Mouse (Mus musculus) small intestine, adult 2 months (tissue): ENCODE results near the gene Zfp995. TPM values are rescaled to one million over a fixed set of nuclear protein-coding genes. Genes with fewer than 3 reads are reported as not detected.
"Not testable (repeated sequence)": the region's sequence is repeated elsewhere in the genome, so short reads cannot be mapped to it uniquely, and the experiment has no call there.

Experiments
- H3K27ac ChIP-seq: fragments of 200-500 bp; 2 replicates; pipeline ENCODE4 v1.5.1; 2012; ENCODE audit warnings: low read depth, low read length, control low read depth, inconsistent platforms; ENCODE audit not compliant: insufficient read depth
- H3K27me3 ChIP-seq: fragments of 200-500 bp; 2 replicates; pipeline ENCODE4 v1.6.1; 2012; ENCODE audit warnings: mild to moderate bottlenecking, moderate library complexity, low read length, inconsistent platforms; ENCODE audit not compliant: control insufficient read depth, insufficient read depth
- H3K36me3 ChIP-seq: fragments of 200-500 bp; 2 replicates; pipeline ENCODE4 v1.6.1; 2012; ENCODE audit warnings: mild to moderate bottlenecking, low read length, control low read depth, inconsistent platforms; ENCODE audit not compliant: control insufficient read depth, insufficient read depth
- H3K4me1 ChIP-seq: fragments of 200-500 bp; 2 replicates; pipeline ENCODE4 v1.6.1; 2012; ENCODE audit warnings: low read length, inconsistent platforms, mixed read lengths; ENCODE audit not compliant: control insufficient read depth, insufficient read depth, insufficient read length
- H3K4me3 ChIP-seq: fragments of 200-500 bp; 2 replicates; pipeline ENCODE4 v1.5.1; 2012; ENCODE audit warnings: low read depth, mild to moderate bottlenecking, control low read depth, inconsistent platforms, low read length, moderate library complexity
- CTCF ChIP-seq: fragments of 200-500 bp; IDR thresholded peaks from 2 replicates; pipeline ENCODE4 v1.5.1; 2012; ENCODE audit warnings: low read depth, mild to moderate bottlenecking, control low read depth, inconsistent platforms, low read length, moderate library complexity, mixed read lengths; ENCODE audit not compliant: insufficient replicate concordance, insufficient read length; ENCODE audit errors: extremely low read depth
- POLR2A ChIP-seq: fragments of 200-500 bp; IDR thresholded peaks from 2 replicates; pipeline ENCODE4 v1.6.1; 2012; ENCODE audit warnings: low read depth, mild to moderate bottlenecking, control low read depth, inconsistent platforms, low read length, moderate library complexity
- WGBS: fragments of 180-500 bp; shearing (Covaris S2); methylation state at CpG from one replicate; pipeline ENCODE4 v1.1.7; 2018; 5-methylcytosine and 5-hydroxymethylcytosine counted together
- polyA plus RNA-seq: library from polyadenylated mRNA; depleted of rRNA; stranded (reverse); fragments of >200 nt; gene quantifications from 2 replicates; pipeline ENCODE4 v1.2.3, GENCODE M21; 2012; rRNA removed

Gene Zfp995
- 0.14 and 0.74 TPM in 2 replicates for polyA plus RNA-seq

- Histone ChIP-seq H3K4me3 (peak within 1 kb of the TSS; percentile 76), H3K27ac (0 out of 2 replicates have a peak within 1 kb of the TSS, but pooled peaks have one; percentile 23)
- not testable (repeated sequence) for H3K36me3 ChIP-seq, H3K27me3 ChIP-seq, H3K4me1 ChIP-seq
- under 1% methylated on average over 24 of the region's 24 CpGs for WGBS
- TF ChIP-seq POLR2A (peak; percentile 53), CTCF (peak; percentile 13; the same call in 1 of the 2 replicates)
These were observed at the start of gene Zfp995 for GRCm38 (mm10) chr17:21909456-21910052. TSS of gene Zfp995 (minus strand) at chr17:21909926.

DNA sequence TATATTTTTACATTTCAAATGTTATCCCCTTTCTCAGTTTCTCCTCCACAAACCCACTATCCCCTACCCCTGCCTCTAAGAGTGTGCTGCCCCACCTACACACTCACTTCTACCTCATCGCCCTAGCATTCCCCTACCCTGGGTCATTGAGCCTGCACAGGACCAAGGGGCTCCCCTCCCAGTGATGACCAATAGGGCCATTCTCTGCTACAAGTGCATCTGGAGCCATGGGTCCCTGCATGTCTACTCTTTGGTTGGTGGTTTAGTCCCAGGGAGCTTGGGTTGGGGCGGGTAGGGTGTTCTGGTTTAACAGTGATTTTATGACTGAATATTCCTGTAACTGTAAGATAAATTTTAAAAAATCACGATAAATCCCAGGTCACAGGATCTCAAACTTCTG, 687 bp downstream of the Zfp995 start:
- no peak for TF ChIP-seq CTCF
- 6% methylated on average over 3 of the region's 3 CpGs for WGBS
- no peak overlapping the region for H3K27ac ChIP-seq

GRCm38 (mm10) chr17:21871256-21871655, 38.5 kb downstream of the Zfp995 start:
- no peak for TF ChIP-seq POLR2A
- no peak for TF ChIP-seq CTCF
- Histone ChIP-seq H3K36me3 (no peaks in the 10 kb centered on the region), H3K27ac (no peak overlapping the region), H3K4me1 (no peaks in the 10 kb centered on the region), H3K27me3 (no peaks in the 10 kb centered on the region), H3K4me3 (no peak overlapping the region)
- WGBS: 46% methylated on average over 1 of the region's 1 CpGs

More for the DNA sequence above, 687 bp downstream of the Zfp995 start:
- Histone ChIP-seq H3K27me3 (no peaks in the 10 kb centered on the region), H3K36me3 (no peaks in the 10 kb centered on the region; the same call in 1 of the 2 replicates), H3K4me1 (peaks cover 2% of the 10 kb centered on the region; the same call in 1 of the 2 replicates), H3K4me3 (peak overlapping the region; percentile 76)

DNA sequence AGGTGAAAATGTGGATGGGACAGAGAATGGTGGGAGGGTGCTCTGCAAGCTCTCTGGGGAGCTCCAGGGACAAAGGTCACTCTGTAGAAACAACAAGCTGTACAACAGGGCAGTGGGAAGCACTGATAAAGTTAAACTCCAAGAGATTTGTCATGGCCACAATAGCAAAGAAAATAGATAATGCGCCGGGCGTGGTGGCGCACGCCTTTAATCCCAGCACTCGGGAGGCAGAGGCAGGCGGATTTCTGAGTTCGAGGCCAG, 63.5 kb downstream of the Zfp995 start:
- not testable (repeated sequence) for H3K36me3 ChIP-seq, H3K27ac ChIP-seq, H3K27me3 ChIP-seq, H3K4me1 ChIP-seq, H3K4me3 ChIP-seq
- 55% methylated on average over 8 of the region's 8 CpGs for WGBS

DNA sequence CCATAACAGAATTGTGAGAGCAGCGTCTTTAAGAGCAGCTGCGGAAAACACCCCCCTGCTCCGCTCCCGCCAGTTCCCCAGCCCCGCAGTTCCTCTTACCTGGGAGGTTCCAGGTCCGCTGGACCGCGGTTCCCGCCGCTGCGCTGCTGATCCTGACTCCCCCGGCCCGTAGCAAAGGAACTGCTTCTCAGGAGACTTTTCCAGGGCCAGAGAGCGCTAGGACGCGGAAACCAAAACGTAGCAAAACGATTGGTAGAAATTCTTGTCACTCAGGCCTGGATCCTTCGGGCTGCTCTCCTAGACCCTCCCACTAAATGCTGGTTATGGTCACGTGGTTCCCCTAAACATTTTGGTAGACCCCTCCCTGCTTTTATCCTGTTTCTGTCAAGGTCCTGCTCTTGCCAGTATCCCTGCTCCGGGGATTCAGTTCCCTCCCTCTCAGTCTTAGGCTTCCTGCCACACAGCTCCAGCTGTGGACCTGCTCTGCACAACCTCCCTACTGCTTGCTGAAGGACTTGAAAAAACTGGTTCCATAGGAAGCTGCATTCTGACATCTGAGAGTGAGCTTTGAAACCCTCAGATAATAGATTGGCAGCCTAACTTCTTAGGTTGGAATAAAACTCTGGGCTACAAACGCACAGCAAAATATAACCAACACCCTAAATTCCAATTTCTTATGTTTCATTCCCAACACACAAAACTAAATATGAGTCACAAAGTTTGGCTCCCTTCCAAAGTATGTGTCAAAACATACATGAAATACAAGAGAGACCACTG, 64.0 kb downstream of the Zfp995 start, which contains the start of gene Zfp820:
Zfp820 (minus strand) TSS at position 228 of the 777 bp plus-strand sequence.
- H3K27ac ChIP-seq: peak within 1 kb of the TSS; percentile 26; the same call in 1 of the 2 replicates
- WGBS: 2% methylated on average over 22 of the region's 22 CpGs
- peak within 1 kb of the TSS; percentile 98 for H3K4me3 ChIP-seq
- H3K27me3 ChIP-seq: no peaks in the 10 kb centered on the region
- TF ChIP-seq POLR2A (peak; percentile 46; the same call in 1 of the 2 replicates), CTCF (0 out of 2 replicates have a peak, but pooled peaks have one; percentile 2)
- no peaks in the 10 kb centered on the region for H3K36me3 ChIP-seq
- no peaks in the 10 kb centered on the region for H3K4me1 ChIP-seq

DNA sequence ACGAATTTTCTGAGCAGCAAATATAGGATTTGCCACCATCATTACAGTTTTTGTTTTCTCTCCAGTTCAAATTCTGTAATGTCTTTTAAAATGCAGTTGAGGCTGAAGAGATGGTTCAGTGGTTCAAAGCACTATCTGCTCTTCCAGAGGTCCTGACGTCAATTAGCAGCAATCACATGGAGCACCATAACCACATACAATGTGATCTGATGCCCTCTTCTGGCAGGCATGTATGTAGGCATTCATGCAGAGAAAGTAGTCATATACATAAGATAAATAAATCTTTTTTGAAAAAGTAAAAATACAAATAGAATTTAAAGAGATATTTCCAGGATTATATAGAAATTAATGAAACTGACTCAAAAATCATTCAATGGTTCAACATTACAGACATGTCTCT, 71.2 kb downstream of the Zfp995 start:
- no peak overlapping the region for H3K27ac ChIP-seq
- no peak overlapping the region for H3K4me3 ChIP-seq
- WGBS: 48% methylated on average over 2 of the region's 2 CpGs
- no peaks in the 10 kb centered on the region for H3K4me1 ChIP-seq
- no peaks in the 10 kb centered on the region for H3K27me3 ChIP-seq
- peaks cover 3% of the 10 kb centered on the region for H3K36me3 ChIP-seq
- TF ChIP-seq POLR2A: no peak
- TF ChIP-seq CTCF: no peak

Other genes with a start within 250 kb of the Zfp995 start
- gene Gm10226, start 218.1 kb downstream of the Zfp995 start, polyA plus RNA-seq: not detected in 2 replicates
- gene Zfp760, start 202.2 kb downstream of the Zfp995 start, polyA plus RNA-seq: 0.08 and 0.20 TPM in 2 replicates
- 0.30 and 0.37 TPM in 2 replicates for gene Zfp229, start 179.1 kb downstream of the Zfp995 start, polyA plus RNA-seq
- 0.03 TPM in 1 of 2 replicates, not detected in the other for gene Zfp820, start 64.2 kb downstream of the Zfp995 start, polyA plus RNA-seq
- gene Zfp942, start 52.5 kb upstream of the Zfp995 start, polyA plus RNA-seq: 0.55 and 0.91 TPM in 2 replicates
- gene Zfp943, start 52.6 kb upstream of the Zfp995 start, polyA plus RNA-seq: 0.99 and 1.6 TPM in 2 replicates